Mouse (Mus musculus): ENCODE results near the gene Atp6v1fnb.

Gene Atp6v1fnb

DNA sequence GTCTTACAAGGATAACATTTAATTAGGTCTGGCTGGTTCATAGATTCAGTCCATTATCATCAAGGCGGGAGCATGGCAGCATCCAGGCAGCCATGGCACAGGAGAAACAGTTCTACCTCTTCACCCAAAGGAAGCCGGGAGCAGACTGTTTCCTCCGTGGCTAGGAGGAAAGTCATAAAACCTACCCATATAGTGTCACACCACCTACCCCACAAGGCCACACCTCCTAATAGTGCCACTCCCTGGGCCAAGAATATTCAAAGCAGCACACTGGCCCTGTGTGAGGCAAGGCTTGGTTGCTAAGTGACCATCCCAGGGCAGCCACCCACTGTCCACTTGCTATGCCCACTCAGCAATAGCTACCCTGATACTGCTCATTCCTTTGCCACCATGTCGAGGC lies at the start of gene Atp6v1fnb:
TSS of gene Atp6v1fnb (plus strand) at position 301 of the 400 bp plus-strand sequence.
- no peak for DNase-seq

DNA sequence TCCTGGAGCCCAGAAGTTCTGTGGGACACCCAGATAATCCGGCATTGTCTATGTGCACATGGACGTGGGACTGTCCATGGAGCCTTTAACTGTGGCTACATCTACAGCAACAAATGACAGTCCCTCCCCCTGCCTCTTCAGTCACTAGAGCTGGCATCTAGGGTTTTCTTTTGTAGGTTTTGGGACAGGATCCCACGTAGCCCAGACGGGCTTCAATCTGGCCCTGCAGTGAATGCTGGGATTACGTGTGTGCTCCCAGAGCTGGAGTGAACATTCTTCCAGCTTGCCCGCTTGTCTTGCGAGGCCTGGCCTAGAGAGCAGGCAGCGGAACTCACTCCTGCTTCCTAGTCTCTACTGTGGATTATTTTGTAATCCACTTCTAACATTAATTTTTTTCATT lies 46.1 kb upstream of the Atp6v1fnb start:
- no peak for DNase-seq

DNA sequence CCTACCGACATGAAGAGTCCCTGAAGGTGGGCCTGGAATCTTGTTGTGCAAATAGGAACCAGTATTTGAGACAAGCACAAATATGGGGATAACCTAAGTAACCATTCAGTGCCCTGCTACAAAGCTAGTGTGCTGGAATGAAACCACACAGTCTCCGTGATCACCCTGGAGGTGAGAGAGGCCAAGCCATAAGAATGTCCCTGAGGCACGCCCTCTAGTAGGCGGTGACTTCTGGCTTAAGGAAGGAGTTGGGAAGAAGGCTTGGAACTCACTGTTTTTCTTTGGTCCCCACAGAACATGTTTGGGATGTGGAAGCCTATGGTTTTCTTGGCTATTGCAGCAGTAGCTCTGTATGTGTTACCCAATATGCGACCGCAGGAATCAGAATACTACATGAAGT lies 44.9 kb upstream of the Atp6v1fnb start:
- no peak for DNase-seq

DNA sequence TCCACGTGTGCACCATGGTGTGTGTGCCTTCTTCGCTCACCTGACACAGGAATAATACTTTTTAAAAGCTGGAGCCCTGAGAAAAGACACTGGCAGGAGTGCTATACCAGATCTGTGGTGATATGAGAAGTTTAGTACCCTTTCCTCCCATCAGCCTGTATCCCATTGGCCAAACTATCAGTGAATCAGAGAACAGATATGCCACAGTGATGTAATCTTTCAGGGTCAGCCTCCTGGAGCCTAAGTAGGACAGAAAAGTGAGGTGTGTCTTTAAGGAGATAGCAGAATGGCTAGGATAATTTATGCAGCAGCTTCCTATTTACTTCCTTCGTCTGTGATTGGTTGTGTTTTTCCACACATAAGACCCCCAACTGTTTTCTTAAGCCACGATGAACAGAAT lies 43.1 kb upstream of the Atp6v1fnb start:
- no peak for DNase-seq

DNA sequence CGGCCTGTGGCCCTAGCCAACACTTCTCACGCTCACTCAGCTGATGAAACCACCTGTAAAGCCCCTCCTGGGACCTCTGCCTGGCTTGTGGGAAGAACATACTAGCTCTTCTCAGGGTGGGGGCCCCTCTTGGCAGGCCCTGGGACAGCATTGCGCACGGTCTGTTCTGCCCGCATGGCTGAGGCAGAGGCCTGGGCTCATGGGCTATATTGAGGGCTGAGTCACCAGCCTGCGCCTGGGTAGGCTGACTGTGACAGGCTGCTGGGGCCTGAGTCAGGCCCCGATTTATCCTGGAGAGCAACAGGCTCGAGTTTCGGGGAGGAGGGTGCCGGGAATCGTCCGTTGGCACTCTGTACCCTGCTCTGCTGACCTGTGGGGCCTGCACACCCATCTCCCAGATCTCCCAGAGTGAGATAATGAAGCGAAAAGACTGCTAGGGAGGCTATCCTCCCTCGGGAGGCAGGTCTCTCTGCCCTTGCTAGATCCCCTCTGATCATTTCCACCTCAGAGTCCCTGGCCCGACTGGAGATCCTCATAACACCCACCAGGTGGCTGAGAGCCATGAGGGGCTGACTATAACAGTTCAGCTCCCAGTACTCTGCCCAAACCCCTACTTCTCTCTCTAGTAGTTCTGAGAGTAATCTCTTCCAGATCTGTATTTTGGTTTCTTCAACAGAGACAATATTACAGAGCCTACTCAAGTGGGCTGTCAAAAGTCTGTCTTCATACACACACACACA lies 40.4 kb upstream of the Atp6v1fnb start:
- DNase-seq: no peak

DNA sequence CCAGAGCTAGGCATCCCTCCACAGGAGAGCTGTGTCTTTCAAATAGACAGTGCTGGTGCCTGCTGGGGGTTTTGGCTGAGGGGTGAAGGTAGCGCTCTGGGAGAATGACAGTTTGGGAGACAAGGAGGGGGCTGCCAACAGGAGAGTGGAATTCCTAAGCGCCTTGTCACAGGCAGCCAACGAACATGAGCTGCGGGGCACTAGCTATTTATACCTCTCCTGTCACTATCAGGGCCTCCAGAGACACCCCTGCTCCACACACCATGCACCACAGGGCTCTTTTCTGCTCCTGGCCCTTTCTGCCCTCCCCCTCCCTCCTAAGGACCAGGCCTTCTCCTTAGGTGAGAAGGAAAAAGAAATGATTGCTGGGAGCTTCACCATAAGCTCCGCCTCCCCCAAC lies 39.8 kb upstream of the Atp6v1fnb start:
- DNase-seq: no peak

DNA sequence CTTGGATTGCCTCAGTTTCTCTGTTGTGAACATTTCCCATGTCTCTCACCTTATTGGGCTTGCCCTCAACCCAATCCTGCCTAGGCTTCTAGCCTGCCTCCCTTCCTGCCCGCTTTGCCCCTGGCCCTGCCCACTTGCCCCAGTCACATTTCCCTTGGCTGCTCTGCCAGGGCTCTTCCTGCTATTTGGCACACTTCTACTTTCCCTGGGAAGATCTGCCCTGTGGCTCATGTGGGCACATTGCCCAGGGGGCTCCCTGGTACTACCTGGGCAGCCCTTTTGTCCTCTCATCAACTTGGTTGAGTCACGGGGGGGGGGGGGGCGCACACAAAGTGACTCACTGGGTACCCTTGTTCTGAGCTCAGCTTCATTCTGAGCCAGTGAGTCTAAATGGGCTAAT lies 39.1 kb upstream of the Atp6v1fnb start:
- no peak for DNase-seq

DNA sequence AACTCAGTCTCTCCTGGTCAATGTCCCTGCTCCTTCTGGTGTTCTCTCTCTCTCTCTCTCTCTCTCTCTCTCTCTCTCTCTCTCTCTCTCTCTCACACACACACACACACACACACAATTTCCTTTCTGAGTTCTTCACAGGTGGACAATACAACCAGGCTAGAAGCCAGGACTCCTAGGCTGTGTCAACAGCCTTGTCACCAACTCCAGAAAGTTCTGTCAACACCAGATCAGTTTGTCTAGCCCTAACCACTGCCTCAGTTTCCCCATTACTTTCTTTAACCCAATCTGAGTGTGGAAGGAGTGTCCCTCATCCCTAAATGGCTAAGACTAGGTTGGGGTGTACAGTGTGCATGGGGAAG lies 38.6 kb upstream of the Atp6v1fnb start:
- DNase-seq: no peak

DNA sequence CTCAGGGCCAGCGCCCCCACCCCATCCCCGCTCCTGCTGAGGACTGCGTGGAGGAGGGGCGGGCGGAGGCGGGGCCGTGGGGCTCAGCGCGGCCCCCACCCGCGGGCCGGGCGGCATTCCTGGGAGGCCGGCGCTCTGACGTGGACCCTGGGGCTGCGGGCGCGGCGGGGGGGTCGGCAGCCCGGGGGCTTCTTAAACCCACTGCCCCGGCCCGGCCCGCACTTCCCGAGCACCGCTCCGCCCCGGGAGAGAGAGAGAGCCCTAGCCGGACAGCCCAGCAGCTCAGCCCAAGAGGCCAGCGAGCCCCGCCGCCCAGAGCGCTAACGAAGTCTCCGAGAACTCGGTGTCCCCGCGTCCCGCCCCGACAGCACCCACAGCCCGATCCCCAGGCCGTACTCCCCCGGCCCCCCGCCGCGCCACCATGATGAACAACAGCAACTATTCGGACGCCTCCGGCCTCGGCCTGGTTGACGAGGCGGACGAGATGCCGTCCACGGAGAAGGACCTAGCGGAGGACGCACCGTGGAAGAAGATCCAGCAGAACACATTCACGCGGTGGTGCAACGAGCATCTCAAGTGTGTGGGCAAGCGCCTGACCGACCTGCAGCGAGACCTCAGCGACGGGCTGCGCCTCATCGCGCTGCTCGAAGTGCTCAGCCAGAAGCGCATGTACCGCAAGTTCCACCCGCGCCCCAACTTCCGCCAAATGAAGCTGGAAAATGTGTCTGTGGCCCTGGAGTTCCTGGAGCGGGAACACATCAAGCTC lies 38.0 kb upstream of the Atp6v1fnb start, which contains the start of gene Flnc:
TSS of gene Flnc (plus strand) at position 219 of the 766 bp plus-strand sequence.
- DNase-seq: peak in 1 of 2 experiments; percentile 4

DNA sequence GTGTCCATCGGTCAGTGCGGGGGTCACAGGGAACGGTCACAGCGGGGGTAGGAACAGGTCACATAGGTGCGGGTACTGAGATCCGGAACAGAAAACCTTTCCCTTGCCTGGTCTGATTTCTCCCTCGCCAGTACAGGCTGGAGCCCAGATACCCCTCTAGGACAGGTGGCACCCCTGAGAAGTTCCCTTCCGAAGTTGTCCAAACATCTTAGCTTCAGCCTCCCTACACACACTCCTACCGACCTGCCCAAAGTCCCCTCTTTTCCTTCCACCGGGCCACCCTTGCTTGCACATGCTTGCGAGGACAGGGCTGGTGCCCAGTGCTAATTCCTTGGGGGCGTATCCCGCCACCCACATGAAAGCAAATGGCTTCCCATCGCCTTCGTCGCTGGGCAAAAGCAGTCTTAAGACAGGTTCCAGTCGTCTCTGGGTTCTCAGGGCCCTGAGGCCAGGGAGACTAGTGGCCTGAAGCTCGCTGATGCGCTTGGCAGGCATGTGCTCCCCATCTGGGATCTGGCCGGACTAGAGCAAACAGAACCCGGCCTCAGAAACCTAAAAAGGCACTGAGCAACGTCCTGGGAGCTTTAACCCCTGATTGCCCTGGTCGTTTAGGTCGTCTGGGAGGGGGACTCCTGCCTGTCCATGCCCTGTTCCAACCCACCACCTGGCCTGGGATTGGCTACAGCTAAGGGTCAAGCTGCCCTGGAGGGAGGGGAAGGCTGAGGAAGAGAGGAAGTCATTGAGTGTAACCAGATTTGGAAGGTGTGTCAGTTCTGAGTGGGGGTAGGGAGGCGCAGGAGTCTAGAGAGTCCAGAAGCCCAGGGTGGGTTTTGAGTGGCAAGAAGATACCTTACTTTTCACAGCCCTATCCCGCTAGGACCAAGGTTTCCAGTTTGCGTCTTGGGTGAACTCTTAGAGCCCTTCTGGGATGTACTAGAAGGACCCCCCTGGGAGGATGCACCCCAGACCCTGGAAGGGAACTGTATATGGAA lies 37.1 kb upstream of the Atp6v1fnb start:
- DNase-seq: peak in 1 of 2 experiments; percentile 3

DNA sequence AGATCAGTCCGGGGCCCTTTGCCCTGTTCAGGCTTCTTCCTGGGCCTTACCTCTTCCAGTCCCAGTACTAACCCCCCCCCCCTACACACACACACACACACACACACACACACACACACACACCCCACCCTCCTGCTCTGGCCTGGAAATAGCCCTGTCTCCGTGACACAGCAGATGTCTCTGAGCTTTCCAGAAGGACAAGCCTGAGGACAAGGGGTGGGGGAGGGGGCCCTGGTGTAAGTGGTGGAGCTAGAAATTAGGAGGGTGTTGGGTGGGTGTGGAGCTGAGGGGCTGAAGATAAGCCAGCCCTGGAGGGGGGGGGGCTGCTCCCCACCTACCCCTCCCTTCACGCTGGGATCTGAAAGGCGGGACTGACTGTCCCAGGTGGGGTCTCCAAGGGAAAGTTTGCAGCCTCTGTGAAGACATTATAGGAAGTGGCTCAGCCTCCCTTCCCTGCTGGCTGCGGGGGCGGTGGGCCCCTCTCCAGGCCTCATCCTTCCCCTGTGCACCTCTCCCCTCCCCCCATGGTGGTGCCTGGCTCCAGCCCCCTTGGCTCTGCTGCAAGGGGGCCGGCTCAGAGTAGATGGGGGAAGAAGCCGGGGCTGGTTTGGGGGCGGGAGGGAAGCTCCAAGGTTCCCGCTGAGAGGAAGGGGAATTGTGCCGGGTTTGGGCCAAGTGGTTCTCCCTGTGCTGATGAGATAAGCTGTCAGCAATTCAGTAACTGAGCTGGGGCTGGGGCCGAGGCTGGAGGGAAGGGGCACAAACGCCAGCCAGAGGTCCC lies 36.1 kb upstream of the Atp6v1fnb start:
- DNase-seq: peak in 1 of 2 experiments; percentile 1

DNA sequence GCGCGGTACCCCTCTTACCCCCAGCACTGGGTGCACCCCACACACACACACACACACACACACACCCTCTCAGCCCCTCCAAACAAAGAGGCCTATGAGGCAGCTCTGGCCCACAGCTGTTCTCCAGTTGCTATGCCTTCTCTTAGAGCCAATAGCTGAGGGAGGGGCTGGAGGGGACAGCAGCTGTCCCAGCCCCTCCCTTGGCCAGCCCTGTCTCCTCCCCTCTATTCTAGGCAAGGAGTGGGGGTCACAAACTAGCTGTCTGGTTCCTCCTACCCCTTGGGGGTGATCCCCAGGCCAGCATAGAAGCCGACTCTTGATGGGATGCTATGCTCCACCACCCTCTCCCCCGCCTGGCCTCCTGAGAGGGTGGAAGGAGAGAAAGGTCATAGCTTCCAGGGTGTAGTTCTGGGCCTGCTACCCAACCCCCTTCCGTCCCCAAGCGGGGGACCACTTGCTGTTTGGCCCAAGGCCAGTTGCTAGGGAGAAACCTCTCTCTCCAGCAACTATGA lies 35.2 kb upstream of the Atp6v1fnb start:
- peak in 1 of 2 experiments; percentile 3 for DNase-seq

DNA sequence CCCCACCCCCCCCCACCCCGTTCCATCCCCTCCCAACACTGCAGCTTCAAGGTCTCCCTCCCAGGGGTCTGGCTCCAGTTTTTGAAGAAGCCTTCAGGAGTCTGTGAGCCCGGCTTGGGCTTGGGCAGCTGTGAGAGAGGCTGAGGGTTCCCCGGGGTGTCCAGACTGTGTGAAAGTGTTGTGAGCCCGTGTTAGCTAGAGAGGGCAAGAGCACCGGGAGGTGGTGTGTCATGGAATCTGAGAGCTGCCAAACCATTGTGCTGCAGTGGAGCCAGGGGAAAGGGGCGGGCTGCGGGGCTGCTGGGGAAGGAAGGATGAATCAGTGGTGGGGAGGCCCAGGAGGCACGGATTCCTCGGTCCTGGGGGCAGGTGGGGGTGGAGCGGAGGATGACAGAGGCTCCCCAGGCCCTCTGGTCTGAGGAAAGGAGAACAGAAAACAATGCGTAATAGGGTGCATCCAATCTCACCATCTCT lies 34.7 kb upstream of the Atp6v1fnb start:
- DNase-seq: peak in 1 of 2 experiments; percentile 4

DNA sequence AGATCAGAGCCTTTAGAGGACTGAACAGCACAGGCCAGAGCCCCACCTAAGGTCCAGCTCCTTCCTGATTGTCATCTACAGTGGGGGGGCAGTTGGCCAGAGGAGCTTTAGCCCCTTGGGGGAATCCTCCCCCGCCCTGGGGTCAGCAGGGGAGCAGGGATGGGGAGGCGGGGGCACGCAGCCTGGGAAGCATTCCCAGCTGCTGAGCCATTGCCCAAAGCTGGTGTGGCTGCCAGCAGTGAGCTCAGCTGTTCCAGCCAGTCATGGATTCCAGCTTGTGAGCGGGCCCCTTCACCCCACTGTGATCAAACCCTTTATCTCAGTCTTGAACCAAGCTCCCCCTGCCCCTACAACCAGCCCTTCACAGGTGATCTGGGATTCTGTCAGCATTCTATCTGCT lies 32.0 kb upstream of the Atp6v1fnb start:
- no peak for DNase-seq

DNA sequence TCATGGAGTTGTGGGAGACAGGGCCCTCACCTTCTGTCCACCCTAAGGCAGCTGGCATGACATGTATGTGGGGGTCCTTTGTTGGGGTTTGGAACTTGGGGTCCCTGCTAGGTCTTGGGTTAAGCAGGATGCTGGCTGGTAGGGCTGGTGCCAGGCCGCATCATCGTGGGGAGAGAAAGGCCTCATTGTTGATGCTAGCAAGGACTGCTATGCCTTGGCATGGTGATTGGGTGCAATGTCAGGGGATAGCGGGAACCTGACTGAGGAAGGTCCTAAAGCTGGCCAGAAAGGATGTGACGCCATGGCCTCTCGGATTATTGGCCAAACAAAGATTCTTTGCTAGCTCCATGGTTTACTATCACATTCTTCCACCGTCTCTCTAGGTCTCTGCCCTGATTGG lies 31.4 kb upstream of the Atp6v1fnb start:
- no peak for DNase-seq

DNA sequence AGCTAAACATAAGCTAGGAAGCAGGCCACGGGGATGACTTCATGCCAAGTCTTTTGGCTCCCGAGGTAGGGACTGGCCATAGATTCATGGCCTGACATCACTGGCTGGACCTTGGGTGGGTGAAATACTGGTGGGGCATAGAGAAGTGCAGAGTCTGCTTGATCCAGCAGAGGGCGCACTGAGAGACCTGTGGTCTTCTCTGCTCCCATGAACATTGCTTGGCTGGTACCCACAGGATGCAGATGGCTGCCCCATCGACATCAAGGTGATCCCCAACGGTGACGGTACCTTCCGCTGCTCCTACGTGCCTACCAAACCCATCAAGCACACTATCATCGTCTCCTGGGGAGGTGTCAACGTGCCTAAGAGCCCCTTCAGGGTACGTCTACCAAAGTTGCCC lies 26.5 kb upstream of the Atp6v1fnb start:
- peak; percentile 14 to 47 for DNase-seq

DNA sequence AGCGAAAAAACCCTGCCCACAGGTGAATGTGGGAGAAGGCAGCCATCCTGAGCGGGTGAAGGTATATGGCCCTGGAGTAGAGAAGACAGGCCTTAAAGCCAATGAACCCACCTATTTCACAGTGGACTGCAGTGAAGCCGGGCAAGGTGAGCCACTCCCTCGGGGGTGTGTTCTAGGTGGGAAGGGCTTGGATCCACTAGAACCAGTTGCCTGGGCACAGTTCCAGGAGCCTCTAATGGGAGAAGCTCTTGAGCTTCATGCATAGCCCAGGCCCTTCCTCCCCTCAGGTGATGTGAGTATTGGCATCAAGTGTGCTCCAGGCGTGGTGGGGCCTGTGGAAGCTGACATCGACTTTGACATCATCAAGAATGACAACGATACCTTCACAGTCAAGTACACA lies 25.9 kb upstream of the Atp6v1fnb start:
- DNase-seq: peak in 1 of 2 experiments; percentile 2

DNA sequence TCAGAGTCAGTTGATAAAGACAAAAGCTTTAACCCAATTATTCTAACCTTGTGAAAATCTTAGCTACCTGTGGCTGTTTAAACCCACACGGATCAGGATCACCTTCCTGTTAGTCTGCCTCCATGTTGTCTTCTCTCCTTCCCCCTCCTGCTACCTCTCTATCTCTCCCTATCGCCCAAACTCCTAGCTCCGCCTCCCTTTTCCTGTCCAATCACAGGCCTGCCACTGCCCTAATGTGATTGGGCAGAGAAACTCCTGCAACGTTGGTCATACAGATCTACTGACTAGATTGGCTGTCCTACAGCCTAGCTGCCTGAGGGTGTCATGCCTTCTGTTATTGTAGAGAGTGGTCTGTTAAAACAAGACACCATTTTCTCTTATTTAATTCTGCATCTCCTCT lies 21.4 kb upstream of the Atp6v1fnb start:
- DNase-seq: no peak

DNA sequence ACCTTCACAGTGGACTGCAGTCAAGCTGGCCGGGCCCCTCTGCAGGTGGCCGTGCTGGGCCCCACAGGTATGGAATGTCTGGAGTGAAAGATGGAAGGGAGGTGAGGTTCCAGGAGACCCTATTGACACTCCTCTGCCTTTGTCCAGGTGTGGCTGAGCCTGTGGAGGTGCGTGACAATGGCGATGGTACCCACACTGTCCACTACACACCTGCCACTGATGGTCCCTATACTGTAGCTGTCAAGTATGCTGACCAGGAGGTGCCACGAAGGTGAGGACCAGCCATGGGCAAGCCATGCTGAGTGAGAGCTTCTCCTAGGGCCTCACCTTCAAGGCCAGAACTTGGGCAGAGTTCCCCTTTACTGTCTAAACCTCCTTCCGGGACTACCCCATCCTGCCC lies 20.6 kb upstream of the Atp6v1fnb start:
- DNase-seq: no peak

DNA sequence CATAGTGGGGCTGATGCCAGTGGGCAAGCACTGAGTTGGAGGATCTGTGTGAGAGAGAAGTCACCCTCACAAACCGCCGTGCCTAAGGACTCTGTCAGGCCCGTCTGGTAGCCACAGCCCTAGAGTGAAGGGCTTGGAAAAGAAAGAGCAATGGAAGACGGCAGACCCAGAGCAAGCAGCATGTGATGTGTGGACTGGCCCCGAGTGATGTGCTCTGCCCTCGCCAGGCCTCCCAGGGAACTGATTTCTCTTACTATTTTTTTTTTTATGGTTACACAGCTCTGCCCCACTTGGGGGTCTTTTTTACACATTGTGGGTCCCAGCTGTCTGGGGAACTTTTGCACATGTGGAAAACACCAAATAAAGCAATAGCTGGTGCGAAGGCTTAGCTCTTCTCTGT lies 9.7 kb upstream of the Atp6v1fnb start:
- no peak for DNase-seq

DNA sequence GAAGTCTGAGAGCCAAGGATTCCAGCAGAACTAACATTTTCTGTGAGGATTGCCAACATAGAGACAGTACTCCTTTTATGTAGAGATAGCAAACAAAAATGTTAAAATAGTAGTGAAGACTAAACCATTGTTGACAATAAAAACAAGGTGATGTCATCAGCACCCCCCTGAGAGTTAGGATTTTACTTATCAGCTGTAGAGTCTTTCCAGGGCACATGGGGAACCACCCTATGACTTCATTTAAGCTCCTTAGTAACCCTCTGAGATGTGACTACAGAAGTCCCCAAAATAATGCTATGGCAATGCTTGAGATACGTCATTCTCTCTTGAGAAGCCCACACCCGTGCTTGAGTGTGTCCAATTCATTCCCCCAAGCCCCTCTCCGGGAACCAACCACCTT lies 7.8 kb upstream of the Atp6v1fnb start:
- DNase-seq: no peak
